Mouse (Mus musculus) ovary, adult 10 weeks (tissue): ENCODE data around the gene Ctsg. TPM values are rescaled to one million over a fixed set of nuclear protein-coding genes. Genes with fewer than 3 reads are reported as not detected.

Experiments used
- polyA plus RNA-seq: library from polyadenylated mRNA; stranded (reverse); fragments of 350-450 nt; fragmentation: Illumina TruSeq; extraction: RNeasy Lipid Tissue Mini Kit (QIAGEN cat#74804); gene quantifications from one replicate; pipeline ENCODE4 v1.2.3, GENCODE M21; 2014

The Ctsg gene
- not detected for polyA plus RNA-seq

DNA sequence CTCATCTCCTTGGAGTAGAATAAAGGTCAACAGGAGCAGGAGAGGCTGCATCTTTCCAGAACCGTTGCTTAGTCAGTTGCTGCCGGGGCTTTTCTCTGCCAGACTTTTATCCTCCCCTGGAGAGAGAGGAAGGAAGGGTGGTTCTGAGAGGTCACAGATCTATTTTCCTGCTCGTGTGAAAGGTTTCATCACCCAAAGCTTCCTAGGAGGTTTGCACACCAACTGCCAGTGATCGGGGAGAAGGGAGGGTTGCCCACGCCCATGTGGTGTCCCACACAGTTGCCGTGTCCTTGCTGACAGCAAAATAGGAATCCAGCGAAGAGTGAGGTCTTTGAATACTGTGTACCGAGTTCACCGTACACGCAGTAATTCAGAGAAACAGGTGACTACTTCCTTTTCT, at the start of gene Ctsg:
Gene Ctsg, minus strand, starts transcription at position 189 of the 400 bp plus-strand sequence.

GRCm38 (mm10) chr14:56132508-56132907, 30.1 kb upstream of the Ctsg start, which contains the start of gene Gzmd:
Gene Gzmd, minus strand, starts transcription at chr14:56132608.

DNA sequence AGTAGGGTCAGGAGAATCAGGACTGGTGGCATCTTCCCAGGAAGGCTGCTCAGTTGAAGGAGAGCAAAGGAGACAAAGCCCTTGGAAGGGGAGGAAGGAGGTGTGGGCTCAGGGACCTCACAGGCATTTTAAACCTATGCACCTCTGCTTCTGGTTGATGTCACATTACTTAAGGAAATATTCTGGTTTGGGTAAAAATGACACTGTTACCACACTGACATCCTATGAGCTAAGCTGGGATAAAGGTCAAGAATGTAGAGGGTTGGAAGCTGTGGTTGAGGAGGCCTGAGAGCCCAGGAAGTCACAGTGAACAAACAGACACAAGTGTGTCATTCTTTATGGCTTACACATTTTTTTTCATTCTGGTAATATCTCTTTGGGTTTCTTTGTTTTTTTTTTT, 18.2 kb upstream of the Ctsg start, which contains the start of gene Gzme:
Gene Gzme, minus strand, starts transcription at position 101 of the 400 bp plus-strand sequence.

GRCm38 (mm10) chr14:56085167-56085566, 17.2 kb downstream of the Ctsg start, which contains the start of gene Mcpt8:
Gene Mcpt8, minus strand, starts transcription at chr14:56085273.

DNA sequence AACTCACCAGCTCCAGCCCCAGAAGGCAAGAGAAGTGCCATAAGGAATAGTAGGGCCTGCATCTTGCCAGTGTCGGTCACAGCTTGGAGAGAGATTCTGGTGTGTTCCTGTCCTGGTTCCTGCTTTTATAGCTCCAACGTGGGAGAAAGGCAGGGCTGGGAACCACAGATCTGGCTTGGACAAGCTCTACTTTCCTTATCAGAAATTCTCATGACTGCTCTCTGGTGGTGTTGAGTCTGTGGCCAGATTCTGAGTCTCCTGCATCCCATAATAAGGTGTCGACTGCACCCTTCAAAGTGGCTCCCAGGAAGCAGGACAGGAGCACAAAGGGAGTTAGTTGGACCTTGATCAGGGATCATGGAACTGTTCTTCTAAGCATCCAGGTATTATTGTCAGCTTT, 40.2 kb downstream of the Ctsg start, which contains the start of gene Mcpt4:
Gene Mcpt4, minus strand, starts transcription at position 101 of the 400 bp plus-strand sequence.

Other genes with a start within 250 kb of the Ctsg start
- 1.1 TPM for gene Nynrin, start 248.6 kb downstream of the Ctsg start, polyA plus RNA-seq
- 0.14 TPM for gene Cbln3, start 218.2 kb downstream of the Ctsg start, polyA plus RNA-seq
- gene Khnyn, start 217.6 kb downstream of the Ctsg start, polyA plus RNA-seq: 13.0 TPM
- 8.0 TPM for gene Sdr39u1, start 202.3 kb downstream of the Ctsg start, polyA plus RNA-seq
- 2.9 TPM for gene Cma1, start 157.9 kb downstream of the Ctsg start, polyA plus RNA-seq
- not detected for gene Cma2, start 151.6 kb downstream of the Ctsg start, polyA plus RNA-seq
- gene Mcpt1, start 84.6 kb downstream of the Ctsg start, polyA plus RNA-seq: not detected
- not detected for gene Mcpt9, start 72.1 kb downstream of the Ctsg start, polyA plus RNA-seq
- not detected for gene Mcpt2, start 60.5 kb downstream of the Ctsg start, polyA plus RNA-seq
- gene Mcpt4, start 40.3 kb downstream of the Ctsg start, polyA plus RNA-seq: 5.9 TPM
- gene Mcpt8, start 17.3 kb downstream of the Ctsg start, polyA plus RNA-seq: not detected
- not detected for gene Gzme, start 18.1 kb upstream of the Ctsg start, polyA plus RNA-seq
- not detected for gene Gzmd, start 30.0 kb upstream of the Ctsg start, polyA plus RNA-seq
- gene Gzmg, start 57.0 kb upstream of the Ctsg start, polyA plus RNA-seq: not detected
- not detected for gene Gzmn, start 72.0 kb upstream of the Ctsg start, polyA plus RNA-seq
- not detected for gene Gzmf, start 108.8 kb upstream of the Ctsg start, polyA plus RNA-seq
- gene Gzmc, start 132.1 kb upstream of the Ctsg start, polyA plus RNA-seq: not detected
- gene Gzmb, start 159.7 kb upstream of the Ctsg start, polyA plus RNA-seq: 0.31 TPM